Mouse (Mus musculus) heart, adult 2 months (tissue): ENCODE results near the gene Anapc15-ps.

Experiments
- CTCF ChIP-seq: fragments of 200-600 bp; IDR thresholded peaks from 2 replicates; pipeline ENCODE4 v1.8.1; 2022; ENCODE audit warnings: antibody characterized with exemption, mild to moderate bottlenecking, moderate library complexity
- EP300 ChIP-seq: fragments of 200-500 bp; IDR thresholded peaks from 2 replicates; pipeline ENCODE4 v1.6.1; 2011; ENCODE audit warnings: low read depth, low read length, control low read depth; ENCODE audit not compliant: insufficient read depth
- POLR2A ChIP-seq: fragments of 200-500 bp; IDR thresholded peaks from 2 replicates; pipeline ENCODE4 v1.6.1; 2011; ENCODE audit warnings: mild to moderate bottlenecking, low read depth, low read length, control low read depth; ENCODE audit not compliant: insufficient read depth

DNA sequence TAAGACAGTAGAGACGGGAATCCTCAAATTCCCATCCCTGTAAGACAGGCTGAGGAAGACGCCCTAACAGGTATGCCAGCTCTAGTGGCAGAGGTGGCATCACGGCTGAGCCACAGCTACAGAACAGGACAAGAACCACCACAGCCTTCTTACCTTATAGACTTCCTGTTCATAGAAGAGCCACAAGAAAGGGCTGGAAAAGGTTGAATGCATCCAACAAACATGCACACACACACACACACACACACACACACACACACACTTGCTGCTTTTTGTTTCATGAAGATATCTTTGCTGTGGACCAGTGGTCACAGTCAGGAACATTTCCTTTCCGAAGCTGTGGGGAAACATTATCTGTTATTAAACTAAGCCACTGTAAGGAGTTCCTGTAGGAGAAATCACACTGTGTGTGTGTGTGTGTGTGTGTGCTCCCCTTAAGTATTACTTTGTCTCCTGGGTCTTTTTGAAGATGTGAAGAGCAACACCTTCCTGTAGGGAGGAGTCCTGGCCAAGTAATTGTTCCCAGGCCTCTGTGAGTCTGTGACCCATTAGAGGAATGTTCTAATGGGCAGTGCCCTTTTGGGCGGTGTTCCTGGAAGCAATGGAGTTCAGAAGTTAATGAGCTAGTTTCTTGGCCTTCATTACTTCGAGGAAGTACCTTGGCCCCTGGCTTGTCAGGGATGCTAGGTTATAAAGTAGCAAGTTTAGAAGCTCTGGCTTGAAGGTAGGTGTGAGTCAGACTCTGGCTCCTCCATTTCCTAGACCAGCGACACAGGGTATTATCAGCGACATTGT lies 25.9 kb upstream of the Anapc15-ps start:
- TF ChIP-seq POLR2A (no peak), CTCF (no peak), EP300 (no peak)
